Mouse (Mus musculus) adrenal gland (tissue): ENCODE results near the gene Zdhhc14.

ENCODE experiments used
- intact Hi-C: fragments of 180-260 bp; cut with DNase I; formaldehyde crosslinking; loops from one replicate; pipeline ENCODE4 v1.15.1; 2025

Zdhhc14 gene

DNA sequence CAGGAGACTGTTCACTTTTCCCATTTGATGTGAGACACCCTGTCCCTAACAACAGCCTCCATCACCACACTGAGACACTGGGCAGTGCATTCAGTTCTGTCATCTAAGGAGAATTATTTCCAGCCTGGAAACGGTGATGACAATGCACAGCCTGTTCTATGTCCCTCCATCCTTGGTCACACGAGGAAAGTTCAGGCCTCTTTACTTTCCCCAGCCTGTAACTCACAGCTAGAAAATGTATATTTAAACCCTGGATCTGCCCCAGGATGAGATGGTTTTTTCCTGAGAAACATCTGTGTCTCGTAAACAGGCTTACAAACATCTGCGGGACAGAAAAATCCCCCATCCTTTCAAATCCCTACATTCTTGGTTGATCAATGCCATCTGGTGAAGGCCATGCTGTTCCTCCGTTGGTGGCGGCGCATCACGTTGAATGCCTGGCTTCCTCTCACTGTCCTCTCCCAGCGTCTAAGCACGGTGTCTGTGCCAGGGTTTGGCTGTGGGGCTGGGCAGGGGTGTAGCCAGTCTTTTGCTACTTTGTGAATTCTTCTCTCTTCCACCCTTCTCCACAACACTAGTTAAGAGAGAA is 231.3 kb downstream of the Zdhhc14 start:
- intact Hi-C loops: no loop called here

- intact Hi-C loops: loop anchor here (5.0 kb wide), 1 partner anchor 287 kb away; the partner anchor contains the start of gene Tmem242
Measured at GRCm38 (mm10) chr17:5729587-5730125, 237.3 kb downstream of the Zdhhc14 start.

DNA sequence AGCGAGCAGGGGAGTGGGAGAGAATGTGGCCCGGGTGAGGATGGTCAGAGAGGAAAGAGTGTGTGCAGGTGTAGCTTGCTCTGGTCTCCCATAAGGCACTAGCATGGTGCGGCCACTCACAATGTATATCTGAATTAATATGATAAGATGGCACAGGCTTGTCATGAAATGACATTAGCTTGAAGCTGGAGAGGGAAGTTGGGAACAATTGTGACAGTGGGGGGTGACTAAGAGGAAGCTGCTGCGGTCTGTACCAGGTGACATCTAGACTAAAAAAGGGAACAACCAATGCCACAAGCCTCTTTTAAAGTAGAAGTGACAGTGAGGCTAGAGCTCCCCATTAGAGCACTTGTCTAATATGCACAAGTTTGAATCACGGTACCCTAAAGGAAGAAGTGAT is 238.2 kb downstream of the Zdhhc14 start:
- intact Hi-C loops: loop anchor here (5.0 kb wide), 1 partner anchor 288 kb away; the partner anchor contains the start of gene Tmem242

DNA sequence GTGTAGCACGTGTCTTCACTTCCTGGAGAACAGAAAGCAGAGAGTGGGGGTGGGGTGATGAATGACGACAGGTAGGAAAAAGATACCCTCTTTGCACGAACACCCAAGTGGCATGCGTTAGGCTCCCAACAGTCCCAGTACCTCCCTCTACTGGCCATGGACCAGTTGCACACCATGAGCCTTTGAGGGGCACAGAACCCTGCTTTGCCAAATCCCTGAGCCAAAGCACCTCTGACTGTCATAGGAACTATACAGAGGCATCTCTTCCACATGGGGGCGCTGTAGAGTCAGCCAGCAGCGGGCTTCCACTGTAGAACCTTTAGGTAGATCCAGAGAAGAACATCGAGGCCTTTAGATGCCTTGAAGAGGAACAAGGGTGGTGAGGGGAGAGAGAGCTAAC is 241.0 kb downstream of the Zdhhc14 start:
- intact Hi-C loops: loop anchor here (5.0 kb wide), 1 partner anchor 291 kb away; the partner anchor contains the start of gene Tmem242

GRCm38 (mm10) chr17:5741061-5741460 is 248.7 kb downstream of the Zdhhc14 start:
- intact Hi-C loops: no loop called here

- intact Hi-C loops: no loop called here
Measured at GRCm38 (mm10) chr17:5744016-5744415, 251.7 kb downstream of the Zdhhc14 start.

- intact Hi-C loops: loop anchor here (2.0 kb wide), 1 partner anchor 306 kb away; the partner anchor contains the start of gene Tmem242
Measured at GRCm38 (mm10) chr17:5746378-5746777, 254.0 kb downstream of the Zdhhc14 start.

GRCm38 (mm10) chr17:5747539-5748500 is 255.5 kb downstream of the Zdhhc14 start:
- intact Hi-C loops: loop anchor here (2.0 kb wide), 1 partner anchor 307 kb away; the partner anchor contains the start of gene Tmem242

DNA sequence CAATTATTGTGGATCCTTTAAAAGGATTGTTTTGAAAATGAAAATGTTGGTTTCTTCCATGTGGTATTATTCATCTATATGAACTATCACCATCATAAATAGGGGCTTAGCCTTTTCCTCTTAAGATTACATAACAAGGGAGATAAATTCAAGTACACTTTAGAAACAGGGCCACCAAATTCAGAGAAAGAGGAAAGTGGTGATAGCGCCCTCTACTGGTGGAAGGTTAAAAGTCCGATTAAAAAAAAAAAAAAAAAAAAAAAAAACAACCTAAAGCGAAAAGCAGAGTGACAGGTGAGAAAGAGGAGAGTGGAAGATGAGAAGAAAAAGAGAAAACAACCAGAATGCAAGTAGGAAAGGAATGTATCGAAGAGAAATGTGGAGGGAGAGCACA is 256.1 kb downstream of the Zdhhc14 start:
- intact Hi-C loops: no loop called here

DNA sequence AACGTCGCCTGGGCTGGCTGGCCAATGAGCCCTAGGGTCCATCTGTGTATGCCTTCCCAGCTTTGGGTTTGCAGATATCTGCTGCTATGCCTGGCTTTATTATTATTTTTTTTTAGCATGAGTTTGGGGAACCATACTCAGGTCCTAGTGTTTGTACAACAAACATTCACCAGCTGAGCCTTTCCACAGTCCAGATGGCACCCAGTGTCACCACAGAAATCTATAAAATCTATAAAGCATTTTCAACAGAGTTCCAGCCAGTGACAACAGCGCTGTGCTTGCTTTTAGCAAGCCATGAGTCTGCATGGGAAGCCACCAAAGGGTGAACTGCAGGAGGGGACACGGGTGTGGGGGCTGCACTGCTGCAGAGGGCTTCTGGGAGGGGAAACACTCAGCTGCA is 257.9 kb downstream of the Zdhhc14 start:
- intact Hi-C loops: no loop called here

DNA sequence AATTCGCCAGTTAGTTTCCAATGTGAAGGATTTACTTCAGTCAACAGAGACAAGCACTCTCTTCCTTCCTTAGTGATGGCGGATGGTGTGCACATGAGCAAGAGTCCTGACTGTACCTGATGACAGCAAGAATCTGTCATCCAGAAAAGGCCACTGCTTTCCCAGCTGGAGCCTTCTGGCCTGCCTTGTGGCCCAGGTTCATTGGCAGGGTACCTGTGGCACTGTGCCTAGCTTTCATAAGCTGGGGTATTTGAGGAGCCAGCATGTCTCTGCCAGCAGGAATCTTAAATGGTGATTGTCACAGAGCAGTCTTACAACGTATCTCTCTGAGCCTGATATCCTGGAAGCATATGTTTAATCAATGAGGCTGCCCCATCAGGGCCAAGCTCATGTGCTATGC is 258.7 kb downstream of the Zdhhc14 start:
- intact Hi-C loops: no loop called here

DNA sequence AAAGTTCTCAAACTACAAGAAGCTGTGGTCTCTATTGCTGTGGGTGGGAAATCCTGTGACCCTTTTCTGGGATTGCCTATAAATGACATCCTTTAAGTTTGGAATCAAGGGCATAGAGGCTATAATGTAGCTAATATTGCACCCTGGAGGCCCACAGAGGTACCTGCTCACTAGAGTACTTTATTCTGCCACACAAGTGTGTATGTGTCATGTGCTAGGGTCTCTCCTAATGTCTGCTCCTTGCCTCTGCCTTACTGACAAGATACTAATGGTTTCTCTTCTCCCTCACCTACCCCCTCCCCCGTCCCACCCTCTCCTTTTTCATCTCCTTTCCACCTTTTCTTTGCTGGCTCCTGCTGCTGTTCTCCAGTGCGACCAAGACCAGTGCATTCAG is 260.0 kb downstream of the Zdhhc14 start:
- intact Hi-C loops: no loop called here

DNA sequence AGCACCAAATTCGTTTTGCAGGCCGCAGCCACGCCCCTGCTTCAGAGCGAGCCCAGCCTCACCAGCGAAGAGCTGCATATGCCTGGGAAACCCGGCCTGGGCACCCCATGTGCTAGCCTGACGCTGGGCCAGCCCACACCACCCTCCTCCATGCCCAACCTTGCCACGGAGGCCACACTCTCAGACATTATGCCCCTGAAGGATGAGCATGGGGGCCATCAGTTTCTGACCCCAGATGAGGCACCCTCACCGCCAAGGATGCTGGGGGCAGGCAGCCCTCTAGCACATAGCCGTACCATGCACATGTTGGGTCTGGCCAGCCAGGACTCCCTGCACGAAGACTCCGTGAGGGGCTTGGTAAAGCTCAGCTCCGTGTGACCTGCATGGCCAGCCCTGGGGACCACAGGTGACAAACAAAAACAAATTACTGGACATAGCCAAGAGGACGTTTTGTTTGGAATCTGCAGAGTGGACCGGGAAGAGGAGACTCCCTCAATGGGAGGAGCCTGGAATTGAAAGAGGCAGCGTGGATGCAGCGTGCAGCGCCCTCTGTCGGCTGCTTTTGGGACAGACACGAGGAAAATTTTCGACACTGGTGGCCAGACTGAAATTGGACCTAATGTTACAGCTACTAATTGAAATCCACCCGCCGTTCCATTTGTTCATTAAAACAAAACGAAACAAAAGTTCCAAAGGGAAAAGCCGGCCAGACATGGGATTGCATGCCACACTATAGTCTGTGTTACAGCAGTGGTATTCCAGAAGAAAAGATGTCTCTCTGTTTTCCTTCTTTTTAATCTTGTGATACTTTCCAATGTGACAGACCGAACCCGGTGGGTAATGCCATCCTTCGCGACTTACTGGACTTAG is 260.6 kb downstream of the Zdhhc14 start:
- intact Hi-C loops: no loop called here

DNA sequence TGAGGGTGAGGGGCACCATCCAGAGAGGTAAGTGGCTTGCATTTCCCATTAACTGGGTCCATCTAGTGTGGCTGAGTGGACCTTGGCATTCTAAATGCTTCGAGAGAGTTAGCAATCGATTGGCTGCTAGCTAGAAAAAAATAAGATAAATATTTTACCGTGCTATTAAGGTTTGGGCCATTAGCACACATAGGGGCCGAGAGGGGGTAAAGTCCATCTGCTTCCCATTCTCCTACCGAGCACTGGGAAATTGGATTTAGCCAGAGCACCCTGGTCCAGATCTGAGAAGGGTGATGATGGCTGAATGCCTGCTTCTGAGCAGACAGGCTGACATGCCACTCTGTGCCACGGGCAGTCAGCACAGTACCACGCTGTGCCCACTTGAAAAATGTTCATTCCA is 263.1 kb downstream of the Zdhhc14 start:
- intact Hi-C loops: no loop called here

- intact Hi-C loops: no loop called here
Measured at GRCm38 (mm10) chr17:5756065-5756464, 263.7 kb downstream of the Zdhhc14 start.

DNA sequence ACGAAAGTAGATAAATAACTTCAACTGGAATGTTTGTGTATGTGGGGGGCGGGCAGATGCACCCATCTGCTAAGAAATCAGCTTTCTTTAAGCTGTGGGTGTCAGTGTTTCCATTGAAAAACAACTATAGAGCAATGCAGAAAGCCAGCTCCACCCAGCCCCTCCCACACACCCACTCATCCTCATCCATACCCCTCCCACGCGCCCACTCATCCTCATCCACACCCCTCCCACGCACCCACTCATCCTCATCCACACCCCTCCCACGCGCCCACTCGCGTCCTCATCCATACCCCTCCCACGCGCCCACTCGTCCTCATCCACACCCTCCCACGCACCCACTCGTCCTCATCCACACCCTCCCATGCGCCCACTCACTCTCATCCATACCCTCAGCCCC is 264.5 kb downstream of the Zdhhc14 start:
- intact Hi-C loops: no loop called here

DNA sequence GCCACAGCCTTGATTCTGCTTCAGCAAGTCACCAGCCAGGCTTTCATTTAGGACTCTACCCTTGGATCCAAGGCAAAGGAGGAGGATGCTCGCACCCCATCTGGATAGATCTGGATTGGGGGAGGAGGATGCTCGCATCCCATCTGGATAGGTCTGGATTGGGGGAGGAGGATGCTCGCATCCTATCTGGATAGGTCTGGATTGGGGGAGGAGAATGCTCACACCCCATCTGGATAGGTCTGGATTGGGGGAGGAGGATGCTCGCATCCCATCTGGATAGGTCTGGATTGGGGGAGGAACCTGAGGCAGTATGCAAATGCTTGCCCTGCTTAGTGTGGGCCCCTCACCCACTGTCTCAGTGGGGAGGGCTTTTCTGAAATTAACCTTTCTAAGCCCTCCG is 271.4 kb downstream of the Zdhhc14 start:
- intact Hi-C loops: no loop called here

DNA sequence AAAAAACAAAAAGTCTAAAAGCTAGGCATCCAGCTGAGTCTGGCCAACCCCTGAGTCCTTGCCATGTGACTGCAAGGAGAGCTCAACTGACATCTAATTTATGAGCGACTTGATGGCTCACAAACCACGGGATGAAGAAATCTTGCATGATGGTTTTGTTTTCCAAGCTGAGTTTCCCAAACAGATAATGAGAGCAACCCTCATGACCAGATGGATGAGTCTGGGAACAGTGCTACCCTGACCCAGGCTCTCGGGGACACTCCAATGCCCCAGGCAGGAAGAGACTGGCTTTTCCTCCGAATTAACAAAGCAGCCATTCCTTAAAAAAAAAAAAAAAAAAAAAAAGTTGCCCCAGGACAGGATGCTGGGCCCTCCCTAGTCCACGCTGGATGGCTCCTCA is 271.9 kb downstream of the Zdhhc14 start:
- intact Hi-C loops: no loop called here

DNA sequence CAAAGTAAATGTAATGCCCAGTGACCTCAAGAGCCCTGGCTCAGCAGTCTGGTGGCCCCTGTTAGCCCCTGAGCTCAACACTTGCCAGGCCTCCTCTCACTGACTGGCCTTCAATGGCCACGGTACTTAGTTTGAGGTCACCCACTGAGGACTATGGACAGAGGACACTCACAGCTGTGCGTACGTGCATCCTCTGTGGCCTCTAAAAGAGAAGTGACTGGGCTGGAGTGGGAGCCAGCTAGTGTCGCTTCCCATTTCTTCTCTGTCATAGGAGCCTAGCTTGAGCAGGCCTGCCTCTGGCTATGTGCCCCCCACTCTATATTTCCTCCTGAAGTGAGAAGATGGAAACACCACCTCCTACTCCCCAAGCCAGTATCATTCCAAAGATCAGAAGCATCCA is 273.4 kb downstream of the Zdhhc14 start:
- intact Hi-C loops: no loop called here

DNA sequence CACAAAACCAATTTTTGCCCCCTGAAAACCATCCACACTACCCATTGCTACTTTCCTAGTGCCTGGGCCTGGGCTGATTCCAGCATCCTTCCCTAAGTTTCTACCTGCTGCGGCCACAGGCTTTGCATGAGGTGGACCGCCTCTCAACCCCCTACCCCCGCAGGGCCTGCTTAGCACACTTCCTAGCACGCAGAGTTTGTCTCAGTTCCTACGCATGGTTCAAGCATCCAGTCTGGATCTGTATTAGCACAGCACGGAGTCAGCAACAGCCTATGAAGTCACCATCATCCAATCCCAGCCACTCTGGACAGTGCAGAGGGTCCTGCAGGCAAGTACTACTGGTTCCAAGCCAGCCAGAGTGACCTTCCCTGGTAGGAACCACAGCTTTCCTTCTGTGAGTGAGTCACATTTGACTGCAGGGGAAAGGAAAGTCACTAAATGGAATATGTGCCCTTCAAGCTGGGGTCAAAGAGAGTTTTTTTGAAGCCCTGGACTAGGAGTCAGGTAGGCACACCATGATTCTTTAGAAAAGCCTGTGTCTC is 275.9 kb downstream of the Zdhhc14 start:
- intact Hi-C loops: no loop called here
